Mouse (Mus musculus) olfactory bulb, adult 2 months (tissue): ENCODE results near the gene Tmem164. TPM values are rescaled to one million over a fixed set of nuclear protein-coding genes. Genes with fewer than 3 reads are reported as not detected.

Source experiments
- H3K27ac ChIP-seq: fragments of 200-500 bp; 2 replicates; pipeline ENCODE4 v1.5.1; 2012; ENCODE audit warnings: low read depth, low read length; ENCODE audit not compliant: insufficient read depth
- H3K4me1 ChIP-seq: fragments of 200-500 bp; 2 replicates; pipeline ENCODE4 v1.6.1; 2012; ENCODE audit warnings: low read length; ENCODE audit not compliant: control insufficient read depth, insufficient read depth
- H3K4me3 ChIP-seq: fragments of 200-500 bp; 2 replicates; pipeline ENCODE4 v1.5.1; 2012; ENCODE audit warnings: mild to moderate bottlenecking, low read depth, low read length, moderate library complexity; ENCODE audit not compliant: insufficient read depth
- CTCF ChIP-seq: fragments of 200-500 bp; IDR thresholded peaks from 2 replicates; pipeline ENCODE4 v1.5.1; 2012; ENCODE audit warnings: low read depth, mild to moderate bottlenecking, low read length, moderate library complexity; ENCODE audit not compliant: insufficient read depth
- POLR2A ChIP-seq: fragments of 200-500 bp; IDR thresholded peaks from 2 replicates; pipeline ENCODE4 v1.6.1; 2012; ENCODE audit warnings: mild to moderate bottlenecking, low read depth, low read length, moderate library complexity; ENCODE audit not compliant: insufficient read depth
- WGBS: fragments of 180-500 bp; shearing (Covaris S2); methylation state at CpG from one replicate; pipeline ENCODE4 v1.1.7; 2018; 5-methylcytosine and 5-hydroxymethylcytosine counted together
- polyA plus RNA-seq: library from polyadenylated mRNA; stranded (reverse); fragments of >200 nt; gene quantifications from 2 replicates; pipeline ENCODE4 v1.2.4, GENCODE M21; 2012; ENCODE audit warnings: low replicate concordance; ENCODE audit not compliant: missing spikeins, insufficient read depth, insufficient read length

Tmem164 gene
- polyA plus RNA-seq, 1 experiment = not detected

GRCm38 (mm10) chrX:142825309-142825708 lies 144.1 kb downstream of the Tmem164 start:
- Histone ChIP-seq H3K4me3 (no peak overlapping the region), H3K27ac (no peak overlapping the region), H3K4me1 (no peaks in the 10 kb centered on the region)
- TF ChIP-seq POLR2A (no peak), CTCF (no peak)
- WGBS = 77% methylated on average over 1 of the region's 1 CpGs

- TF ChIP-seq POLR2A = no peak
- no peak for TF ChIP-seq CTCF
- no peaks in the 10 kb centered on the region for H3K4me1 ChIP-seq
- no peak overlapping the region for H3K4me3 ChIP-seq
- WGBS = 27% methylated on average over 1 of the region's 1 CpGs
- H3K27ac ChIP-seq = no peak overlapping the region
Measured at GRCm38 (mm10) chrX:142827644-142828043, 146.4 kb downstream of the Tmem164 start.

- WGBS = 77% methylated on average over 13 of the region's 13 CpGs
- H3K27ac ChIP-seq = no peak overlapping the region
- no peak for TF ChIP-seq POLR2A
- no peak for TF ChIP-seq CTCF
Measured at GRCm38 (mm10) chrX:142828184-142828908, 147.1 kb downstream of the Tmem164 start.

GRCm38 (mm10) chrX:142829267-142829666 lies 148.1 kb downstream of the Tmem164 start:
- TF ChIP-seq POLR2A (no peak), CTCF (no peak)
- H3K4me1 ChIP-seq = no peaks in the 10 kb centered on the region
- H3K27ac ChIP-seq = no peak overlapping the region
- H3K4me3 ChIP-seq = no peak overlapping the region
- 97% methylated on average over 2 of the region's 2 CpGs for WGBS

More at GRCm38 (mm10) chrX:142828184-142828908, 147.1 kb downstream of the Tmem164 start:
- H3K4me3 ChIP-seq = no peak overlapping the region
- H3K4me1 ChIP-seq = no peaks in the 10 kb centered on the region

- Histone ChIP-seq H3K4me1 (peaks cover 3% of the 10 kb centered on the region; the same call in 1 of the 2 replicates), H3K27ac (no peak overlapping the region), H3K4me3 (no peak overlapping the region)
- TF ChIP-seq POLR2A = no peak
- TF ChIP-seq CTCF = no peak
- WGBS = 80% methylated on average over 12 of the region's 12 CpGs
Measured at GRCm38 (mm10) chrX:142829866-142830470, 148.8 kb downstream of the Tmem164 start.

GRCm38 (mm10) chrX:142830572-142830971 lies 149.4 kb downstream of the Tmem164 start:
- Histone ChIP-seq H3K4me3 (no peak overlapping the region), H3K27ac (no peak overlapping the region), H3K4me1 (peaks cover 3% of the 10 kb centered on the region; the same call in 1 of the 2 replicates)
- TF ChIP-seq CTCF (no peak), POLR2A (no peak)
- 95% methylated on average over 6 of the region's 6 CpGs for WGBS

- WGBS = 86% methylated on average over 3 of the region's 3 CpGs
- H3K27ac ChIP-seq = no peak overlapping the region
- H3K4me3 ChIP-seq = no peak overlapping the region
- TF ChIP-seq POLR2A (no peak), CTCF (no peak)
- peaks cover 3% of the 10 kb centered on the region; the same call in 1 of the 2 replicates for H3K4me1 ChIP-seq
Measured at GRCm38 (mm10) chrX:142832221-142832620, 151.0 kb downstream of the Tmem164 start.

GRCm38 (mm10) chrX:142833164-142833796 lies 152.1 kb downstream of the Tmem164 start:
- Histone ChIP-seq H3K4me3 (no peak overlapping the region), H3K27ac (no peak overlapping the region), H3K4me1 (peaks cover 3% of the 10 kb centered on the region; the same call in 1 of the 2 replicates)
- no peak for TF ChIP-seq CTCF
- TF ChIP-seq POLR2A = no peak
- WGBS = 85% methylated on average over 13 of the region's 13 CpGs

GRCm38 (mm10) chrX:142834807-142835206 lies 153.6 kb downstream of the Tmem164 start:
- WGBS = 85% methylated on average over 6 of the region's 6 CpGs
- no peak for TF ChIP-seq POLR2A
- no peak for TF ChIP-seq CTCF
- no peak overlapping the region for H3K27ac ChIP-seq
- no peak overlapping the region for H3K4me3 ChIP-seq
- H3K4me1 ChIP-seq = peaks cover 3% of the 10 kb centered on the region; the same call in 1 of the 2 replicates
